Mouse (Mus musculus): ENCODE results near the gene Tas2r124. TPM values are rescaled to one million over a fixed set of nuclear protein-coding genes. Genes with fewer than 3 reads are reported as not detected.

Gene Tas2r124
- polyA plus RNA-seq (2012; rRNA removed): not detected in 2 replicates

GRCm38 (mm10) chr6:132754430-132754829 is at the start of gene Tas2r124:
Gene Tas2r124 (plus strand): TSS chr6:132754730.

GRCm38 (mm10) chr6:132711828-132712227 is 42.7 kb upstream of the Tas2r124 start, which contains the start of gene Tas2r122:
Gene Tas2r122 (minus strand): TSS chr6:132711928.

GRCm38 (mm10) chr6:132737935-132738334 is 16.6 kb upstream of the Tas2r124 start, which contains the start of gene Tas2r115:
Gene Tas2r115 (minus strand): TSS chr6:132738035.

DNA sequence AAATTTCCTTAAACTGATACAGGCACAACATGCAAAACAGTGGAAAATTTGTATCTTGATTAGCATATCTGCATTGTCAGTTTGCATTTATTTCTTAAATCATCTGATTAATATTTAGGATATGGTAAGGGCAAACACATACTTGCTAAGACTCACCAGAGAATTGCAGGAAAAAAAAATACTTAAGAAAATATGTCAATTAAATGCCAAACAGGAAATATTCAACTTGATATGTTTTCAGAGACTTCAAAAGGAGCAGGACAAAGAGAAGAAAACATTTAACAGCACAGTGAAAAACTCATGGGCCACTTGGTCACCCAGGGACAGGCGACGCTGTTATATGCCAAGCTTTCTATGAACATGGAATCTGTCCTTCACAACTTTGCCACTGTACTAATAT is 7.3 kb downstream of the Tas2r124 start, which contains the start of gene Tas2r102:
Gene Tas2r102 (plus strand): TSS at position 301 of the 400 bp plus-strand sequence.

DNA sequence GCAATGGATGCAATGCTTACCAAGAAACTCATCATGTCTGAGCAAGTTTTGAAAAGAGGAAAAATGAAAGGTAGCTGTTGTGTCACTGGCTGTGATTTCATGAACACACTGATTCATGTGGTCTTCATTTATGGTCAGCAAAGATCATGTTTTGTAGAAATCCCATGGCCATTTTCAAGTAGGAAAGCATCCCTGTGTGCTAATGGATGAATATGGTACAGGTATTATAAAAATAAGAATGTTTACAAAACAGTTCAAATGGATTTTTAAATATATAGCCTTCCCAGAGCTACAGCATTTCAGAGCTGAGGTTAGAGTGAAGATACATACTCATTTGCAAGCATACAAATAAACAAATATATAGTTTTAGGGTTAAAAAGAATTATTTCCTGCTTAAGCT is 23.5 kb downstream of the Tas2r124 start, which contains the start of gene Tas2r136:
Gene Tas2r136 (minus strand): TSS at position 101 of the 400 bp plus-strand sequence.

GRCm38 (mm10) chr6:132802518-132802917 is 48.0 kb downstream of the Tas2r124 start, which contains the start of gene Tas2r117:
Gene Tas2r117 (plus strand): TSS chr6:132802818.

Other genes with a start within 250 kb of the Tas2r124 start
- not detected in 2 replicates for gene Prh1, start 184.9 kb upstream of the Tas2r124 start, polyA plus RNA-seq (2012; rRNA removed)
- not detected in 2 replicates for gene Prp2, start 158.8 kb upstream of the Tas2r124 start, polyA plus RNA-seq (2012; rRNA removed)
- gene A630073D07Rik, start 103.2 kb upstream of the Tas2r124 start, polyA plus RNA-seq (2012; rRNA removed): not detected in 2 replicates
- gene Tas2r120, start 97.8 kb upstream of the Tas2r124 start, polyA plus RNA-seq (2012; rRNA removed): not detected in 2 replicates
- not detected in 2 replicates for gene Tas2r121, start 53.7 kb upstream of the Tas2r124 start, polyA plus RNA-seq (2012; rRNA removed)
- not detected in 2 replicates for gene Tas2r122, start 42.8 kb upstream of the Tas2r124 start, polyA plus RNA-seq (2012; rRNA removed)
- not detected in 2 replicates for gene Tas2r115, start 16.7 kb upstream of the Tas2r124 start, polyA plus RNA-seq (2012; rRNA removed)
- not detected in 2 replicates for gene Tas2r102, start 7.4 kb downstream of the Tas2r124 start, polyA plus RNA-seq (2012; rRNA removed)
- not detected in 2 replicates for gene Tas2r136, start 23.4 kb downstream of the Tas2r124 start, polyA plus RNA-seq (2012; rRNA removed)
- not detected in 2 replicates for gene Tas2r117, start 48.1 kb downstream of the Tas2r124 start, polyA plus RNA-seq (2012; rRNA removed)
- not detected in 2 replicates for gene Tas2r123, start 92.4 kb downstream of the Tas2r124 start, polyA plus RNA-seq (2012; rRNA removed)
- not detected in 2 replicates for gene Tas2r116, start 100.7 kb downstream of the Tas2r124 start, polyA plus RNA-seq (2012; rRNA removed)
- not detected in 2 replicates for gene Tas2r110, start 113.3 kb downstream of the Tas2r124 start, polyA plus RNA-seq (2012; rRNA removed)
- gene Tas2r113, start 138.3 kb downstream of the Tas2r124 start, polyA plus RNA-seq (2012; rRNA removed): not detected in 2 replicates
- not detected in 2 replicates for gene Tas2r125, start 154.9 kb downstream of the Tas2r124 start, polyA plus RNA-seq (2012; rRNA removed)
- gene Tas2r129, start 196.4 kb downstream of the Tas2r124 start, polyA plus RNA-seq (2012; rRNA removed): not detected in 2 replicates
- gene Tas2r131, start 203.2 kb downstream of the Tas2r124 start, polyA plus RNA-seq (2012; rRNA removed): not detected in 2 replicates
- gene Tas2r109, start 226.2 kb downstream of the Tas2r124 start, polyA plus RNA-seq (2012; rRNA removed): not detected in 2 replicates